Mouse (Mus musculus): ENCODE data around the gene Zdhhc8. TPM values are rescaled to one million over a fixed set of nuclear protein-coding genes. Genes with fewer than 3 reads are reported as not detected.

Gene Zdhhc8
- polyA plus RNA-seq, 1 experiment from 2014 or later = 20.6 TPM

DNA sequence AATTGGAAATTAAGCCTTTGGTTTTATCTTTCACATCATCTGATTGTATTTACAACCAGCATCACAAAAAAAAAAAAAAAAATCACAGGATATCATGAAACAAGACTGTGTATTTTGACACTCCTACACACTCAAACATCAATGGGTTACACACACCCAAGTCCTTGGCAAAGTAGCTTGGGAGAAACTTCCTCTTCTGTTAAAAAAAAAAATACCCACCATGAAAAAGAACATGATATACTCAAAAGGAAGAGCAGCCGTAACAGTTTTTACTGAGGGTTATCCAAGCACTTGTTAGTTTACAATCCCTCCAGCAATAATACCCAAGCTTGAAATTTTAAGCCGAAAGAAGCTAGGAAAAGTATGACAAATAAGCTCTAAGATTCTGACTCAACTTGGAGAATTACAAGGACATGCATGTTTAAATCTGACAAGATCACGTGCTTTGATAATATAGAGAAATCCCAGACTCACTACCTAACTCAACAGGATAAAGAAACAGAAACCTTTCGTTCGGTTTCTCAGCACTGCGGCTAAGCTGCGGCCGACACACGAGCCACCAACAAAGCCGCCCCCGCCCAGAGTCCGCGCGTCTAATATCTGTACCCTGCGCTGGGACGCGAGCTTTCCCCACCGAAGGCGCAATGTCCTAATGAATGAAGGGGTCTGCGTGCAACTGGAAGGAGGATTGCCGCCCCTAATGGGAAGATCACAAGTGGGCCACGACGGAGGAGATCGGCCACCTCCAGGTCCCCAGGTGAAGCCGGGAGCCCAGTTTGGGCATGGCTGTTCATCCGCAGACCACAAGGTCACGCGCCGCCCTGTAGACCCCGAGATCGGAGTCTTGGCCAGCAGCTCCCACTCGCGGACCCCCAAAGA lies 12.8 kb upstream of the Zdhhc8 start:
- Histone ChIP-seq H3K27me3 (no peaks in the 10 kb centered on the region), H3K4me2 (peak overlapping the region; percentile 85), H3K9ac (peak overlapping the region; percentile 94), H3K36me3 (peaks cover 60% of the 10 kb centered on the region), H3K4me1 (peaks cover 32% of the 10 kb centered on the region), H3K27ac (peak overlapping the region; percentile 93), H3K4me3 (peak overlapping the region; percentile 95), H3K9me3 (no peaks in the 10 kb centered on the region)
- no peak for ATAC-seq (ENCODE audit: borderline replicate concordance, extremely low read depth, low FRiP score, low TSS enrichment)
- whole genome bisulfite sequencing = under 1% methylated on average over 33 of the region's 33 CpGs

DNA sequence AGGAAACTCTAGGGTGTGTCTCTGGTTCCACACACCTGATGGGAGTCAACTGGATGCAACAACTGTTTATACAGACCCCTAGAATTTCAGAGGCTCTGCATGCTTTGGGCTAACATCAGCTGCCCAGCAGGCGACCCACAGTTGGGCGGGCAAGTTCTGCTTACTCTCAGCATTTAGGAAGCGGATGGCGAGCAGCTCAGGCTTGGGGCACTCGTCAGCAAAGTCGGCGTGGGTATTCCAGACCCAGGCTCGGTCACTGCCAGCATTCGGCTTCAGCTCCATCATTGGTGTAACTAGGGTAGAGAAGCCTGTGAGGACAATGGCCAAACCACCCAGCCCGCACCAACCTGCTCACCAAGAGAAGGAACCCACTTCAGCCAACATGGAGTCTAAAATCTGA lies 6.6 kb upstream of the Zdhhc8 start:
- Histone ChIP-seq H3K9me3 (no peaks in the 10 kb centered on the region), H3K27me3 (no peaks in the 10 kb centered on the region), H3K4me3 (no peak overlapping the region), H3K4me1 (peaks cover 5% of the 10 kb centered on the region), H3K27ac (no peak overlapping the region), H3K36me3 (peaks cover 85% of the 10 kb centered on the region), H3K9ac (no peak overlapping the region), H3K4me2 (no peak overlapping the region)
- WGBS = 87% methylated on average over 10 of the region's 10 CpGs
- no peak for ATAC-seq (ENCODE audit: borderline replicate concordance, extremely low read depth, low FRiP score, low TSS enrichment)

DNA sequence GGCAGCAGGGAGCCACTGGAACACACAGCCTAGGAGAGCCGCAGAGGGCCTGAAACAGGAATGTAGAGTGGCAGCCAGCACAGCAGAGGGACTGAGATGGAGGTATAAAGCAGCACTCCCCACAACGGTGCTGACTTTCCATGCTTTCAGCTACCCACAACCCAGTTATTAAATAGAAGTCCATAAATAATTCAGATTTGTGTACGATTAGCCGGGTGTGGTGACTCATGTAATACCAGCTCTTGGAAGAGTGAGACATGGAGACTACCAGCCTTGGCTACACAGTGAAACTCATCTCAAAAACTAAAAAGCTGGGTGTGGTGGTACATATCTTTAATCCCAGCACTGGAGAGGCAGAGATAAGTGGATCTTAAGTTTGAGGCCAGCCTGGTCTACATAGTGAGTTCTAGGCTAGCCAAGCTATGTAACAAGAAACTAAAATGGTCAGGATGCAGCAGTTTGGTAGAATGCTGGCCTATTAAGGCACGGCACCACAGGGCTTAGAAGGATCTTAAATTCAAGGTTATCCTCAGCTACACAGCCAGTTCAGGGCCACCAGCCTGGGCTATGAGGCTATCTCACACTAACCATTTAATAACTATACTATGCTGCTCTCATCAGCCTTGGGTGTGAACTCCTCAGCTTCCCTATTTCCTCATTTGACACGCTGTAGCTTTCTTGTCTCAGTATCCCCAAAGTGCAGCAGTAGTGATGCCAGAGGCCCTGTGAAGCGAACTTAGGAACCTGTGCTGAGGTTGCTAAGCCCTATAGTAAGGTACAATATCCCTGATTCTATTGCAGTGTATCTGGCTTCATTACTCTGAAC lies 2.0 kb upstream of the Zdhhc8 start:
- H3K27ac ChIP-seq = peak overlapping the region; percentile 90; the same call in 1 of the 2 replicates
- peaks cover 39% of the 10 kb centered on the region for H3K36me3 ChIP-seq
- WGBS = 67% methylated on average over 7 of the region's 7 CpGs
- H3K4me3 ChIP-seq = no peak overlapping the region
- H3K4me1 ChIP-seq = peaks cover 23% of the 10 kb centered on the region
- ATAC-seq (ENCODE audit: borderline replicate concordance, extremely low read depth, low FRiP score, low TSS enrichment) = no peak
- no peak overlapping the region for H3K9ac ChIP-seq
- H3K9me3 ChIP-seq = no peaks in the 10 kb centered on the region
- no peaks in the 10 kb centered on the region for H3K27me3 ChIP-seq
- H3K4me2 ChIP-seq = no peak overlapping the region

DNA sequence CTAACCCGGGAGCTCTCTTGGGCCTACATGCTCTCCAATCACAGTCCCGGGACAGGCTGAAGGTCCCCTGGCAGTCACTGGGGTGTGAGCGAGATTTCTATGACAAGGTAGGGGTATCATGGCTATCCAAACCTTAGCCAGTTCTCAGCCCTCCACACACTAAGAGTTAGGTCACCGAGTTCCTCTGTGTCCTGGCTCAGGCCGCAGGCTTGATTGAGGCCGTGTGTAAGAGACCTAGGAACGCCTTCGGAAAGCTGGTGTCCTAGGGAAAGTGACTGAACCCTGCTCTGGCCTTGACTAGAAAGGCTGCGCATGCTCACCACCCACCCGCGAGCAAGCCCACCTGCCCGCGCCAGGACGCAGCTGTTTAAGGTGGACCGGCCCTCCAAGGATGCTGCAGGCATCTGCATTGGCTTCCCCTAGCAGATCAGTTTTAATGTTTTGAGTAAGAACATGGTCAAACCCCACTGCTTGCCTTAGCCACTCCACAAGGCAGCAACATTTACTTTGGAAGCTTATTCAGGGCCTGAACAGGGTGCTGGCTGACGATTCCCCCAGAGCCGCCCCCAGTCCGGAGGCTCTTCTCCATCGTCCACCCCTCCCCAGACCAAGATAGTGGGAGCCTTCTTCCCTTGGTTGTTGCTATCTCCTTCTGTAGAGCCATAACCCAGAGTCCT lies 591 bp upstream of the Zdhhc8 start:
- H3K9me3 ChIP-seq = no peaks in the 10 kb centered on the region
- H3K9ac ChIP-seq = peak overlapping the region; percentile 74
- H3K27ac ChIP-seq = peak overlapping the region; percentile 90
- no peaks in the 10 kb centered on the region for H3K27me3 ChIP-seq
- H3K4me1 ChIP-seq = peaks cover 26% of the 10 kb centered on the region
- peak overlapping the region; percentile 81 for H3K4me2 ChIP-seq
- H3K4me3 ChIP-seq = peak overlapping the region; percentile 70
- ATAC-seq (ENCODE audit: borderline replicate concordance, extremely low read depth, low FRiP score, low TSS enrichment) = peak; percentile 56; the same call in 1 of the 2 replicates
- 3% methylated on average over 19 of the region's 19 CpGs for WGBS
- H3K36me3 ChIP-seq = peaks cover 25% of the 10 kb centered on the region

DNA sequence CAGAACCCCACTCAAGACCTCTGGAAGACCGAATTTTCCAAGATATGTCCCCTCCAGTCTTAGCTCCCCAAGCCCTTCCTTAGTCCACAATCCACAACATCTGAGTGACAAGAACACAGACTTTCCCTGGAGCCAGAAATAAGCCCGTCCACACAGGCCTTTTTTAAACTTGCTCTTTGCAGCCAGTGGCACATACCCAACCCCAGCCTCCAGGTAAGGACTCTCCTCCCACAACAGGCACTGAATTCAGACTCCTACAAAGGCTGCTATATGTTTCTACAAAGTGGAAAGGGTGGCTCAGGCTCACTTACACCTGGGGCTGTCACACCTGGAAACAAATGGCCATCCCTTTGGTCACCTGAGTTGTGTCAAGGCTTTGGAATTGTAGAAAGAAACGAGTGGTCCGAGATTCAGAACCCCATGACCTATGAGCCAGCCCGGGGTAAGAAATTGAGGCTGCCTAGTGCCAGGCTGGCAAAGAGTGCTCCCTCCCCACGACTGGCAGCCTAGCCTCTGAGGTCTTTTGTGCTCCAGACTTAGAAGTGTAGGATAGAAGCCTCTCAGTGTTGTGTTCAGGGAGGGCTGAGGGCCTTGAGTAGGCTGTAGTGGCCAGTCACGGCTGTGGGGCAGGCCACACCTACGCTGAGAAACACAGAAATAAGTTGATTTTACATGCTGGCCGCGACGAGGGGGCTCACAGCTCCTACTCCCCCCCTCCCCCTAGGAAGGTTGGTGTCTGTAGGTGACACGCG lies 841 bp downstream of the Zdhhc8 start:
- Histone ChIP-seq H3K4me1 (peaks cover 37% of the 10 kb centered on the region), H3K27ac (peak overlapping the region; percentile 90), H3K9me3 (no peaks in the 10 kb centered on the region), H3K4me3 (peak overlapping the region; percentile 70), H3K36me3 (peaks cover 13% of the 10 kb centered on the region), H3K27me3 (no peaks in the 10 kb centered on the region), H3K9ac (peak overlapping the region; percentile 74), H3K4me2 (peak overlapping the region; percentile 81)
- 14% methylated on average over 13 of the region's 13 CpGs for WGBS
- peak; percentile 21 for ATAC-seq (ENCODE audit: borderline replicate concordance, extremely low read depth, low FRiP score, low TSS enrichment)

DNA sequence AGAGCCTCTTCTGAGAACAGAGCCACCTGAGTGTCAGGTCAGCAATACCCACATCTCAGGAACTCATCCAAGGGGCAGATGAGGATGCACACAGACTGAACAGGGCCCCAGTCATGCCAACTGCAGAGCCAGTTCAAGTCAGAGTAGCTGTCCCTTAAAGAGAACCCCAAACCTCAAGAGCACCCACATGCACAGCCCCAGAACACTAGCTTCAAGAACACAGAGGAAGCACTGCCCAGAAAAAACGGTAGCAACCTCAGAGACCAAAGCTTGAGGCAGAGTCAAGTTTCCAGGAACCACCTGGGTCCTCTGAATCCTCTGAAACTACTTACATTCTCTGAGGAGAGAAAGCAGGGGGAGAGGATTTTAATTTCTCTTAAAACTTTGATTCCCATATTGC lies 1.5 kb downstream of the Zdhhc8 start:
- H3K4me2 ChIP-seq = peak overlapping the region; percentile 81
- no peaks in the 10 kb centered on the region for H3K27me3 ChIP-seq
- no peak for ATAC-seq (ENCODE audit: borderline replicate concordance, extremely low read depth, low FRiP score, low TSS enrichment)
- peaks cover 9% of the 10 kb centered on the region for H3K36me3 ChIP-seq
- peak overlapping the region; percentile 74 for H3K9ac ChIP-seq
- WGBS = 20% methylated on average over 1 of the region's 1 CpGs
- H3K9me3 ChIP-seq = no peaks in the 10 kb centered on the region
- peaks cover 37% of the 10 kb centered on the region for H3K4me1 ChIP-seq
- no peak overlapping the region for H3K27ac ChIP-seq
- 0 out of 2 replicates have a peak overlapping the region, but pooled peaks have one; percentile 4 for H3K4me3 ChIP-seq

DNA sequence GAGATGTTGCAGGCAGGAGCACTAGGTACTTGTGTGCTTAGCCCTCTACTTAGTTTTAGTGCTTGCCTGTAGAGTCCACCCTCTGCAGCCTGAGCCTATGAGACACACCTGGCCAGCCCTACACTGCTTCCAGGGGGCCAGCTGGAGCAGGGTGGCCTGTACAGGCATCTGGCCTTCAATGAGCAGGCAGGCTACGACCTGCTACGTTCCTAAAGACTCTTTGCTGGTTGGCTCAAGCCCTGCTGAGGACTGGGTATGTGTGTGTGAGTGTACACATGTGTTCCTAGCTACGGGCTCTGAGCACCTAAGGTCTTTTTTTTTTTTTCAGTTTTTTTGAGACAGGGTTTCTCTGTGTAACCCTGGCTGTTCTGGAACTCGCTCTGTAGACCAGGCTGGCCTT lies 3.5 kb downstream of the Zdhhc8 start:
- peaks cover 35% of the 10 kb centered on the region for H3K4me1 ChIP-seq
- H3K27ac ChIP-seq = no peak overlapping the region
- no peak for ATAC-seq (ENCODE audit: borderline replicate concordance, extremely low read depth, low FRiP score, low TSS enrichment)

DNA sequence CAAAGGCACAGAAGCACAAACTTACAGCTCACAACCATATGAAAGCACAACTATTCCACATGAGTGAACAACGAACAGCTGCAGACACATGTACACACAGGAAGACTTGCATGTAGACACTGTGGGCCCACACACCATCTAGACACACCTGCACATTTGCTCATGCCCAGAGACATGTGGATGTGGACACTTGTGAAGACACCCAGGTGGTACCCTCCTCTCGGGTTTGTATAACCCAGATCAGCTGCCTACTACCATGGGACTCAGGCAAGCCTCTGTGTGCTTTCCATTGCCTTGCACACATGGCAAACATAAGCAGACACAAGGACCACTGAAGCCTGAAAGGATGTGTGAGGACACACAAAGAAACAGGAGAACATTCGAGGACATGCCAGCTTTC lies 3.9 kb downstream of the Zdhhc8 start:
- no peak overlapping the region for H3K9ac ChIP-seq
- peaks cover 24% of the 10 kb centered on the region for H3K36me3 ChIP-seq
- H3K4me2 ChIP-seq = no peak overlapping the region
- H3K27ac ChIP-seq = no peak overlapping the region
- H3K27me3 ChIP-seq = no peaks in the 10 kb centered on the region
- H3K4me1 ChIP-seq = peaks cover 31% of the 10 kb centered on the region
- no peak overlapping the region for H3K4me3 ChIP-seq
- H3K9me3 ChIP-seq = no peaks in the 10 kb centered on the region
- no peak for ATAC-seq (ENCODE audit: borderline replicate concordance, extremely low read depth, low FRiP score, low TSS enrichment)
- WGBS = 77% methylated on average over 3 of the region's 3 CpGs

More for the DNA sequence above, 3.5 kb downstream of the Zdhhc8 start:
- peaks cover 20% of the 10 kb centered on the region for H3K36me3 ChIP-seq
- H3K4me3 ChIP-seq = no peak overlapping the region
- no peak overlapping the region for H3K9ac ChIP-seq
- H3K4me2 ChIP-seq = no peak overlapping the region
- H3K9me3 ChIP-seq = no peaks in the 10 kb centered on the region
- H3K27me3 ChIP-seq = no peaks in the 10 kb centered on the region
- 68% methylated on average over 4 of the region's 4 CpGs for WGBS

DNA sequence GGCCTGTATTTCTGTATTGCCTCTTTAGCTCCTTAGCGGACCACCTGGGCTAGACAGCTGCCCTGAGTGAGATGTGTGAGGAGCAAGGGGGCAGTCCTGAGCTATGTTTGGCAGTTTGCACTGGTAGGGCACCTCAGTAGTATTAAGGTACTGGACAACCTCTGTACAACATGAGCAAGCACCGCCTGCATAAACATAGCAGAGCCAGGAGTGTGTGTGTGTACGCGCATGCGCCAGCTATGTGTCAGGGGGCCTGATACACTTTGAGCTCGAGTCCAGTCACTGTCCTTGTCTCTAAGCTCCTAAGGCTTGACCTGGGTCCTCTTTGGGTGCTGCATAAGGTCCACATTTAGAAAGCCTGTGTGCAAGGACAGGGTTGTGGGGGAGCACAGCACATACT lies 4.3 kb downstream of the Zdhhc8 start:
- no peaks in the 10 kb centered on the region for H3K27me3 ChIP-seq
- peaks cover 28% of the 10 kb centered on the region for H3K4me1 ChIP-seq
- no peak for ATAC-seq (ENCODE audit: borderline replicate concordance, extremely low read depth, low FRiP score, low TSS enrichment)
- 76% methylated on average over 6 of the region's 6 CpGs for WGBS
- no peak overlapping the region for H3K9ac ChIP-seq
- no peak overlapping the region for H3K4me3 ChIP-seq
- peaks cover 28% of the 10 kb centered on the region for H3K36me3 ChIP-seq
- H3K9me3 ChIP-seq = no peaks in the 10 kb centered on the region
- no peak overlapping the region for H3K27ac ChIP-seq
- no peak overlapping the region for H3K4me2 ChIP-seq

DNA sequence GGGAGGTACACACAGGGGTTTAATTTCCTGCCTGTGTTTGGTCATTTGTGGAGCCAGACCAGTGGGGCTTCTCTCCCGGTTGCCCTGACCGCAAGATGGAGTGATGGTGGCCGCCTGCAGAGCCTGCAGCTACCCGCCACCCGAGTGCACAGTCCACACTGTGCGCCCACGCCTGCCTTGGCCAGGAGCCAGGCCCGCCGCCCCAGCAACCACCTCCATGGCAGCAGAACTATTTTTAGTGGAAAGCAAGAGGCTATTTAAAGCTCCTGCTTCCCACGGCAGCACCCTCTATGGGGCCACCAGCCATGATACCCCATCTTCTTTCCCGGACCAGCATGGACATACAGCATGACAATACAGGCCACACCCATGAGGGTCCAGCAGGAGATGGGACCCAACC lies 5.3 kb downstream of the Zdhhc8 start:
- H3K4me2 ChIP-seq = no peak overlapping the region
- no peak overlapping the region for H3K4me3 ChIP-seq
- ATAC-seq (ENCODE audit: borderline replicate concordance, extremely low read depth, low FRiP score, low TSS enrichment) = no peak
- no peaks in the 10 kb centered on the region for H3K9me3 ChIP-seq
- no peak overlapping the region for H3K27ac ChIP-seq
- 58% methylated on average over 11 of the region's 11 CpGs for WGBS
- no peak overlapping the region for H3K9ac ChIP-seq
- peaks cover 28% of the 10 kb centered on the region for H3K4me1 ChIP-seq
- peaks cover 38% of the 10 kb centered on the region for H3K36me3 ChIP-seq
- no peaks in the 10 kb centered on the region for H3K27me3 ChIP-seq

DNA sequence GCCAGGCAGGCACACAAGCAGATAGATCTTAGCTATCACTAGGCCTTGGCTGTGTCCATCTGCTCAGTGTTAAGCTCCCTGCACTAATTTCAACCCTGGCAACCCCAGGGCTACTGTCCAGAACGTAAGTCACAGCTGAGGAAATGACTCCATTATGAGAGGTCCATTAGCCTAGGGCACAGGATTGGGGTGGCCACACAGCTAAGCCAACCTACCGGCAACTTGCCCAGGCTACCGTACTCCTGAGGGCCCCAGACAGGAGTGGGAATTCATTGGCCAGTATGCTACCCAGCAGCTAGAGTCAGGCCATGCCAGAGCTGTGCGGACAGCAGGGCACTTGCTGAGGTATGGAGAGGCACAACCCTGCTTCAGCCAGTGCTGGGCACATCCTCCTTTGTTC lies 6.1 kb downstream of the Zdhhc8 start:
- Histone ChIP-seq H3K4me2 (no peak overlapping the region), H3K4me1 (peaks cover 22% of the 10 kb centered on the region), H3K9ac (no peak overlapping the region), H3K4me3 (no peak overlapping the region), H3K27me3 (no peaks in the 10 kb centered on the region), H3K9me3 (no peaks in the 10 kb centered on the region), H3K27ac (no peak overlapping the region), H3K36me3 (peaks cover 45% of the 10 kb centered on the region)
- no peak for ATAC-seq (ENCODE audit: borderline replicate concordance, extremely low read depth, low FRiP score, low TSS enrichment)
- WGBS = 90% methylated on average over 4 of the region's 4 CpGs

Measured in lung, embryonic 15.5 days (tissue).